Mouse (Mus musculus): ENCODE results near the gene Notum. TPM values are rescaled to one million over a fixed set of nuclear protein-coding genes. Genes with fewer than 3 reads are reported as not detected.
"Not testable (repeated sequence)": the region's sequence is repeated elsewhere in the genome, so short reads cannot be mapped to it uniquely, and the experiment has no call there.

Notum gene
- polyA plus RNA-seq, 1 experiment from 2014 or later = 0.40 TPM

DNA sequence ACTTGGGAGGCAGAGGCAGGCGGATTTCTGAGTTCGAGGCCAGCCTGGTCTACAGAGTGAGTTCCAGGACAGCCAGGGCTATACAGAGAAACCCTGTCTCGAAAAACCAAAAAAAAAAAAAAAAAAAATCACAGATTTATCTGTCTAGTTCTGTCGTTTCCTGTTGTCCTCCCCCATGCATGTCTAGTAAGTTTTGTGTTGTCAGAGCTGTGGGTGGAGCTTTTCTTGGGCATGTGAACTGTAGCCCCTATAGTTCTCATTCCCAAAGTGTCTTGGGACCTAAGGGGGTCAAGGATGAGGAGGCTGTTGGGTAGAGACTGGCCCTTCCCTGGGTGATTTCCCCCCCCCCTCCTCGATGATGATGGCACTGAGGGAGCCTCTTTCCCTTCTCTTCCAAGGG is 14.9 kb upstream of the Notum start:
- not testable (repeated sequence) for H3K9me3 ChIP-seq (replicated peaks); H3K9ac ChIP-seq; H3K27me3 ChIP-seq; ATAC-seq (ENCODE audit: insufficient read depth); H3K4me3 ChIP-seq (replicated peaks); H3K4me2 ChIP-seq; H3K27ac ChIP-seq (replicated peaks)
- 54% methylated on average over 5 of the region's 5 CpGs for whole genome bisulfite sequencing (ENCODE audit: insufficient replicate concordance)
- Histone ChIP-seq H3K36me3 (replicated peaks) (peaks cover 37% of the 10 kb centered on the region), H3K4me1 (replicated peaks) (peaks cover 42% of the 10 kb centered on the region)

DNA sequence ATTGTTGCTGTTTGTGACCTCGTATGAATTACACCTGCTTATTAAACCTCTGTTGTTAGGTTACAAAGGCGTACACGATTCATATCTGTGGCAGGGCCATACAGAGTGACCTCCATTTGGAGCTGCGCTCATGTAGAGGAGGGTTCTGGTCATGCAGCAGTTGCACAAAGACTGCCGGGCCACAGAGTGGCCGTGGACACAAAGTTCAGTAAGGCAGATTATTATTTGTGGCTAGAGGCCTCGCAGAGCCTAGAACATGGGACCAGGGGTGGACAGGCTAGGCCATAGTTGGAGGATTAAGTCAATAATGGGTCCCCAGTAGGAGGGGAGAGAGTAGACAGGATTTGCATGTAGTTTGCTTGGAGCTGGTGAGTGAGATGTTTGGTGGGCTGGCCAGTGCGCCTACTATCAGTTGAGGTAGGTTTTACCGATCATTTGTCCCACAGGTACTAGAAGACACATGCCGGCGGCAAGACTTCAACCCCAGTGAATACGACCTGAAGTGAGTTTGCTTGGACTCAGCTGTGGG is 12.7 kb upstream of the Notum start:
- ATAC-seq (ENCODE audit: insufficient read depth) = peak; percentile 11
- peaks cover 21% of the 10 kb centered on the region for H3K36me3 ChIP-seq (replicated peaks)

GRCm38 (mm10) chr11:120672687-120673593 is 12.0 kb upstream of the Notum start, which contains the start of gene Aspscr1:
TSS of gene Aspscr1 (plus strand) at chr11:120672973.
- peak; percentile 97 for ATAC-seq (ENCODE audit: insufficient read depth)
- H3K9me3 ChIP-seq (replicated peaks) = no peaks in the 10 kb centered on the region
- peaks cover 14% of the 10 kb centered on the region for H3K36me3 ChIP-seq (replicated peaks)
- peak within 1 kb of the TSS; percentile 91 for H3K4me2 ChIP-seq
- peak within 1 kb of the TSS; percentile 91 for H3K27ac ChIP-seq (replicated peaks)
- peak within 1 kb of the TSS; percentile 73 for H3K9ac ChIP-seq
- H3K4me1 ChIP-seq (replicated peaks) = peaks cover 42% of the 10 kb centered on the region
- WGBS (ENCODE audit: insufficient replicate concordance) = 1% methylated on average over 78 of the region's 83 CpGs
- H3K4me3 ChIP-seq (replicated peaks) = peak within 1 kb of the TSS; percentile 85
- 0 out of 2 replicates have a peak, but pooled peaks cover 6% of the 10 kb centered on the region for H3K27me3 ChIP-seq

More for the DNA sequence above, 12.7 kb upstream of the Notum start:
- Histone ChIP-seq H3K4me2 (peak overlapping the region; percentile 91), H3K9me3 (replicated peaks) (no peaks in the 10 kb centered on the region), H3K27me3 (0 out of 2 replicates have a peak, but pooled peaks cover 6% of the 10 kb centered on the region), H3K27ac (replicated peaks) (peak overlapping the region; percentile 91), H3K4me3 (replicated peaks) (peak overlapping the region; percentile 85), H3K9ac (peak overlapping the region; percentile 73), H3K4me1 (replicated peaks) (peaks cover 42% of the 10 kb centered on the region)
- 22% methylated on average over 12 of the region's 12 CpGs for WGBS (ENCODE audit: insufficient replicate concordance)

- 24% methylated on average over 3 of the region's 3 CpGs for WGBS (ENCODE audit: insufficient replicate concordance)
- Histone ChIP-seq H3K27ac (replicated peaks) (no peak overlapping the region), H3K9ac (no peak overlapping the region), H3K9me3 (replicated peaks) (no peaks in the 10 kb centered on the region), H3K36me3 (replicated peaks) (no peaks in the 10 kb centered on the region), H3K4me3 (replicated peaks) (no peak overlapping the region), H3K4me2 (no peak overlapping the region), H3K4me1 (replicated peaks) (no peaks in the 10 kb centered on the region), H3K27me3 (peaks cover 58% of the 10 kb centered on the region)
- no peak for ATAC-seq (ENCODE audit: insufficient read depth)
Observed at GRCm38 (mm10) chr11:120666617-120667016, 5.6 kb upstream of the Notum start.

DNA sequence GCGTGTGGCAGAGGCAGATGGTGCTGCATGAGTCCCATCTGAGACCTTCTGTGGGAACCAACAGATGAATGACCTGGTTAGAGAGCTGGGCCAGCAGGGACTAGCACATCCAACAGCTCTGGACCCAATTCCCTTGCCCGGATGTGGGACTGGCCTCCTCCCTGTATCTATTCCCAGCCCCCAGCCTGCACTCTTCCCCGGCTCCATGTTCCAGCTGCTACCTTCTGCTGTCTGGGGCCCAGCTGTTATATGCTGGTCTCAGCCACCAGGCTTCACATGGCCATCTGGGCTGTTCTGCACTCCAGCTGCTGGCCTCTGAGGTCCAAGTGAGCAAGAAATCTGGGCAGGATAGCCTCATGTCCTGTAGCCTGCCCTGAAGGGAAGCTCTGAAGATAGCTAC is 4.4 kb upstream of the Notum start:
- Histone ChIP-seq H3K4me2 (no peak overlapping the region), H3K9me3 (replicated peaks) (no peaks in the 10 kb centered on the region), H3K27ac (replicated peaks) (no peak overlapping the region), H3K27me3 (peaks cover 69% of the 10 kb centered on the region), H3K4me1 (replicated peaks) (peaks cover 10% of the 10 kb centered on the region), H3K9ac (no peak overlapping the region), H3K36me3 (replicated peaks) (no peaks in the 10 kb centered on the region), H3K4me3 (replicated peaks) (no peak overlapping the region)
- ATAC-seq (ENCODE audit: insufficient read depth) = no peak
- WGBS (ENCODE audit: insufficient replicate concordance) = 68% methylated on average over 3 of the region's 3 CpGs

DNA sequence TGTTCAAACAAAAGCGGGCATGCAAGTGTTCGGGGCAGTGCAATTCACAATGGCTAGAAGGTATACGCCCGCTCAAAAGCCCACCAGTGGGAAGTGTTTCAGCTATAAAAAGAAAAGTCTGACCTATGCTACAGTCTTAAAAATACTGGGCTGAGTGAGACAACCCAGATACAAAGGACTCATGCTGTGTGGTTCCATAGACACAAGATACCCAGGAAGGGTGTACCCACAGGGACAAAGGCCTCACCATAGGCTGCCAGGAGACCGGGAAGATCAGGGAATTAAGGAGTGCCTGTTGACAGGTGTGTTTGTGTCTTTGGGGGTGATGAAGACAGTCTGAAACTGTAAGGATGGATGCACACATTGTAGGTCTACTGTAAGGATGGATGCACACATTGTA is 2.7 kb upstream of the Notum start:
- Histone ChIP-seq H3K27ac (replicated peaks) (no peak overlapping the region), H3K9me3 (replicated peaks) (no peaks in the 10 kb centered on the region), H3K36me3 (replicated peaks) (no peaks in the 10 kb centered on the region), H3K4me3 (replicated peaks) (no peak overlapping the region), H3K9ac (no peak overlapping the region), H3K4me1 (replicated peaks) (peaks cover 25% of the 10 kb centered on the region), H3K27me3 (peaks cover 80% of the 10 kb centered on the region), H3K4me2 (no peak overlapping the region)
- ATAC-seq (ENCODE audit: insufficient read depth) = no peak
- 74% methylated on average over 5 of the region's 5 CpGs for WGBS (ENCODE audit: insufficient replicate concordance)

- H3K9me3 ChIP-seq (replicated peaks) = no peaks in the 10 kb centered on the region
- 61% methylated on average over 6 of the region's 6 CpGs for WGBS (ENCODE audit: insufficient replicate concordance)
- peaks cover 90% of the 10 kb centered on the region for H3K27me3 ChIP-seq
- H3K4me3 ChIP-seq (replicated peaks) = no peak overlapping the region
- no peaks in the 10 kb centered on the region for H3K36me3 ChIP-seq (replicated peaks)
- no peak for ATAC-seq (ENCODE audit: insufficient read depth)
- no peak overlapping the region for H3K27ac ChIP-seq (replicated peaks)
- H3K4me1 ChIP-seq (replicated peaks) = peaks cover 25% of the 10 kb centered on the region
- H3K4me2 ChIP-seq = no peak overlapping the region
- H3K9ac ChIP-seq = no peak overlapping the region
Observed at GRCm38 (mm10) chr11:120662759-120663158, 1.8 kb upstream of the Notum start.

GRCm38 (mm10) chr11:120660301-120661075 is 487 bp downstream of the Notum start:
- Histone ChIP-seq H3K4me3 (replicated peaks) (peak overlapping the region; percentile 45), H3K4me1 (replicated peaks) (peaks cover 25% of the 10 kb centered on the region), H3K9ac (no peak overlapping the region), H3K36me3 (replicated peaks) (no peaks in the 10 kb centered on the region), H3K27me3 (peaks cover 97% of the 10 kb centered on the region), H3K4me2 (peak overlapping the region; percentile 66), H3K9me3 (replicated peaks) (no peaks in the 10 kb centered on the region), H3K27ac (replicated peaks) (no peak overlapping the region)
- under 1% methylated on average over 93 of the region's 95 CpGs for WGBS (ENCODE audit: insufficient replicate concordance)
- ATAC-seq (ENCODE audit: insufficient read depth) = peak; percentile 23; the same call in 1 of the 2 replicates

- no peaks in the 10 kb centered on the region for H3K9me3 ChIP-seq (replicated peaks)
- H3K4me2 ChIP-seq = peak overlapping the region; percentile 66
- no peaks in the 10 kb centered on the region for H3K36me3 ChIP-seq (replicated peaks)
- H3K9ac ChIP-seq = no peak overlapping the region
- 3% methylated on average over 50 of the region's 50 CpGs for WGBS (ENCODE audit: insufficient replicate concordance)
- H3K4me1 ChIP-seq (replicated peaks) = peaks cover 25% of the 10 kb centered on the region
- 0 out of 2 replicates have a peak, but pooled peaks have one; percentile 9 for ATAC-seq (ENCODE audit: insufficient read depth)
- H3K27me3 ChIP-seq = peaks cover 94% of the 10 kb centered on the region
- H3K4me3 ChIP-seq (replicated peaks) = peak overlapping the region; percentile 45
- H3K27ac ChIP-seq (replicated peaks) = no peak overlapping the region
Observed at GRCm38 (mm10) chr11:120659509-120660300, 1.3 kb downstream of the Notum start.

GRCm38 (mm10) chr11:120658876-120659410 is 2.0 kb downstream of the Notum start:
- no peak overlapping the region for H3K27ac ChIP-seq (replicated peaks)
- no peak overlapping the region for H3K4me3 ChIP-seq (replicated peaks)
- no peaks in the 10 kb centered on the region for H3K36me3 ChIP-seq (replicated peaks)
- no peak for ATAC-seq (ENCODE audit: insufficient read depth)
- H3K9me3 ChIP-seq (replicated peaks) = no peaks in the 10 kb centered on the region
- WGBS (ENCODE audit: insufficient replicate concordance) = 4% methylated on average over 24 of the region's 24 CpGs
- peak overlapping the region; percentile 18 for H3K4me2 ChIP-seq
- H3K9ac ChIP-seq = no peak overlapping the region
- H3K27me3 ChIP-seq = peaks cover 95% of the 10 kb centered on the region
- peaks cover 25% of the 10 kb centered on the region for H3K4me1 ChIP-seq (replicated peaks)
